In the genomic region with DNA sequence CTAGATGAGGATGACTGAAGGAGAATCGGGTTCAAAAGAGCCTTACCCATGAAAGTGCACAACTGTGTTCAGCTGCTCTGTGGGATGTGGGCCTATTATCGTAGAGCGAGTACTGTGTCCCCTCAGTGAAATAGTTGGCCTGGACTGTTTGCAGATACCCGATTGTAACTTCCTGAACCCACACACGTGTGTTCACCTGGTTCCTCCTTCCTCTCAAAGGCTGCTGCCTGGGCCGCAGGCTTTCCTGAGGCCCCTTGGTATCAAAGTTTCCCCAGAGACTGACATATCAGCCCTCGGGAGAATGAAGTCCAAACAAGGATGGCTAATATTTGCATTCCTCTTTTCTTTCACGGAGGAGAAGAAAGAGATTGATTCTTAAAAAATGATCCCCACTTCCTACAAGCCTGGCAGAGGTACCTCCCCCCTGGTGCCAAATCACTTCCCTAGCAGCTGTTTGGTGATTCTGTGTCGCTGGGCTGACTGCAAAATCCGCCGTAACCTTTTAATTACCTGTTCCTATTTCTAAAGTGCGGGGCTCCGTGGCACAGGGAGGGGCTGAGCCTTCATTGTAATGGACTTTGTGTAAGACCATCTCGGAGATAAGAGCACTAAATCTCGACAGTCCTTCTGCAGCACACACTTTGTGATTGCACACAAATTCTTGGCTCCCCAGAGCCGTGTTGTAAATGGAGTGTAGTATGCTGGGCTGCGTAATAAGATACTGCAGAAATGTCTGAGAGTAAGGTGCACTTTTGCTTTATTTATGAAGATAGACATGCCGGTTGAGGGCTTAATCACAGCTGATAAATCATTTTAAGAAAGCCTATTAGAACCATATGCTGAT, we compare ENCODE assay signal across 15 mouse cellular contexts.
A peak's percentile ranks its signal among the peaks of the same experiment; 100 is the strongest.
DNase-seq lines count a peak whose midpoint lies in the region; ATAC-seq lines count a peak whose summit lies in the region.
"Had no signal": no experiment of that assay in that cellular context is flagged by ENCODE, and none has a peak within 500 bp of the region (broad histone marks: within the 10 kb centered on the region; RNA-seq: fewer than 3 reads in every experiment).

No protein-coding gene starts in this region.

- H3K27me3 ChIP-seq in heart, embryonic 12.5 days (replicated peaks) = no peaks in the 10 kb centered on the region
- no peaks in the 10 kb centered on the region for H3K27me3 ChIP-seq in neural tube, embryonic 11.5 days (ENCODE audit: control insufficient read depth, insufficient read depth, low read length)
- H3K27me3 ChIP-seq: CH12.LX had no signal

- H3K9ac ChIP-seq in heart, embryonic 12.5 days = no peak overlapping the region
- H3K9ac ChIP-seq in neural tube, embryonic 11.5 days (ENCODE audit: low read length) = no peak overlapping the region

- H3K4me2 ChIP-seq in heart, embryonic 12.5 days = peak overlapping the region; percentile 41; the same call in 1 of the 2 replicates
- no peak overlapping the region for H3K4me2 ChIP-seq in neural tube, embryonic 11.5 days (ENCODE audit: low read depth)

- no peak overlapping the region for H3K27ac ChIP-seq in heart, embryonic 12.5 days (ENCODE audit: poor library complexity, severe bottlenecking)
- no peak overlapping the region for H3K27ac ChIP-seq in neural tube, embryonic 11.5 days (ENCODE audit: low read depth, low read length)
- H3K27ac ChIP-seq: kidney, postnatal 0 days had no signal

- 46% methylated on average over 18 of the region's 18 CpGs for WGBS in heart, embryonic 12.5 days
- 44% methylated on average over 18 of the region's 18 CpGs for WGBS in neural tube, embryonic 11.5 days

- no peak for DNase-seq in heart, adult 9 months (ENCODE audit: low spot score in 2 of 2)
- peak; percentile 15 for DNase-seq in neural tube, embryonic 11.5 days (ENCODE audit: low spot score)
- no peak for DNase-seq in neural tube, embryonic 10.5 days (ENCODE audit: extremely low spot score, low spot score)
- DNase-seq in thymus, postnatal 10 days (ENCODE audit: low spot score in 2 of 2) = no peak
- no peak for DNase-seq in retina, embryonic 14.5 days (ENCODE audit: low spot score)
- DNase-seq: left cerebral cortex, postnatal 4 days; right cerebral cortex, postnatal 25 days; thymus, postnatal 25 days had no signal

- no peak overlapping the region for H3K4me3 ChIP-seq in heart, embryonic 12.5 days
- no peak overlapping the region for H3K4me3 ChIP-seq in neural tube, embryonic 11.5 days (ENCODE audit: low read depth, low read length)
- H3K4me3 ChIP-seq: megakaryocyte, embryonic 14.5 days had no signal

- no peaks in the 10 kb centered on the region for H3K9me3 ChIP-seq in heart, embryonic 12.5 days (replicated peaks)
- no peaks in the 10 kb centered on the region for H3K9me3 ChIP-seq in neural tube, embryonic 11.5 days (ENCODE audit: control insufficient read depth, low read length)
- H3K9me3 ChIP-seq: megakaryocyte, embryonic 14.5 days had no signal

- peaks cover 9% of the 10 kb centered on the region; the same call in 1 of the 2 replicates for H3K36me3 ChIP-seq in heart, embryonic 12.5 days
- no peaks in the 10 kb centered on the region for H3K36me3 ChIP-seq in neural tube, embryonic 11.5 days (ENCODE audit: control insufficient read depth, insufficient read depth, low read length)

- peaks cover 17% of the 10 kb centered on the region for H3K4me1 ChIP-seq in heart, embryonic 12.5 days (replicated peaks)
- H3K4me1 ChIP-seq in neural tube, embryonic 11.5 days (ENCODE audit: control insufficient read depth, insufficient read depth, low read length) = peaks cover 24% of the 10 kb centered on the region

- ATAC-seq in heart, embryonic 12.5 days (ENCODE audit: insufficient number of reproducible peaks, low FRiP score) = no peak
- ATAC-seq in neural tube, embryonic 11.5 days (ENCODE audit: insufficient read depth, low FRiP score, low TSS enrichment) = no peak
- peak; percentile 54 for ATAC-seq in megakaryocyte, adult 5-6 weeks (ENCODE audit: poor library complexity, severe bottlenecking)
- ATAC-seq in CD4-positive, CD25-positive, alpha-beta regulatory T cell, adult 4 months = no peak
- ATAC-seq: activated CD4-positive, CD25-positive, alpha-beta regulatory T cell, adult 4 months had no signal
